Comparison of ENCODE assay signal across 28 mouse cellular contexts in genomic region chr10:77508744-77509143, GRCm38 (mm10). TPM values are rescaled to one million over a fixed set of nuclear protein-coding genes. Genes with fewer than 3 reads are reported as not detected.
A peak's percentile ranks its signal among the peaks of the same experiment; 100 is the strongest.
DNase-seq lines count a peak whose midpoint lies in the region; ATAC-seq lines count a peak whose summit lies in the region.
"Had no signal": no experiment of that assay in that cellular context is flagged by ENCODE, and none has a peak within 500 bp of the region (broad histone marks: within the 10 kb centered on the region; RNA-seq: fewer than 3 reads in every experiment).

No protein-coding gene starts in this region.

- no peaks in the 10 kb centered on the region for H3K27me3 ChIP-seq in heart, embryonic 11.5 days (ENCODE audit: control insufficient read depth, insufficient read depth, low read length)
- H3K27me3 ChIP-seq in lung, embryonic 15.5 days, result no peaks in the 10 kb centered on the region
- no peaks in the 10 kb centered on the region for H3K27me3 ChIP-seq in intestine, embryonic 16.5 days (replicated peaks; ENCODE audit: control insufficient read depth, insufficient read depth, low read length)
- H3K27me3 ChIP-seq in stomach, embryonic 15.5 days (replicated peaks), result no peaks in the 10 kb centered on the region
- H3K27me3 ChIP-seq: CH12.LX; embryonic facial prominence, embryonic 13.5 days; forebrain, embryonic 13.5 days; liver, embryonic 15.5 days; neural tube, embryonic 15.5 days; Patski had no signal

- no peak for DNase-seq in heart, postnatal 25 days (ENCODE audit: low spot score)
- no peak for DNase-seq in lung, postnatal 10 days
- DNase-seq in frontal cortex, postnatal 25 days (ENCODE audit: low spot score in 2 of 2), result no peak
- DNase-seq: adrenal gland, postnatal 36 days; B cell, adult 2 months; cerebellum, postnatal 10 days; embryo, embryonic 11 days; gastrocnemius, postnatal 14 days; heart, adult 18-20 months; heart, postnatal 36 days; right cerebral cortex, adult 18-20 months; thymus, postnatal 14 days had no signal

- H3K36me3 ChIP-seq in heart, embryonic 11.5 days (ENCODE audit: control insufficient read depth, insufficient read depth, low read length), result peaks cover 10% of the 10 kb centered on the region
- H3K36me3 ChIP-seq in lung, embryonic 15.5 days, result peaks cover 45% of the 10 kb centered on the region; the same call in 1 of the 2 replicates
- H3K36me3 ChIP-seq in intestine, embryonic 16.5 days (ENCODE audit: control insufficient read depth, insufficient read depth, low read length), result peaks cover 6% of the 10 kb centered on the region
- peaks cover 22% of the 10 kb centered on the region for H3K36me3 ChIP-seq in stomach, embryonic 15.5 days

- H3K4me2 ChIP-seq in heart, embryonic 11.5 days, result no peak overlapping the region
- no peak overlapping the region for H3K4me2 ChIP-seq in lung, embryonic 15.5 days
- no peak overlapping the region for H3K4me2 ChIP-seq in intestine, embryonic 16.5 days (ENCODE audit: low read depth, low read length)
- H3K4me2 ChIP-seq in stomach, embryonic 15.5 days, result no peak overlapping the region
- H3K4me2 ChIP-seq: embryonic facial prominence, embryonic 13.5 days; forebrain, embryonic 13.5 days; hindbrain, embryonic 14.5 days; liver, embryonic 15.5 days; neural tube, embryonic 15.5 days had no signal

- H3K4me3 ChIP-seq in heart, embryonic 11.5 days (ENCODE audit: low read depth, low read length), result no peak overlapping the region
- no peak overlapping the region for H3K4me3 ChIP-seq in lung, embryonic 15.5 days
- H3K4me3 ChIP-seq in intestine, embryonic 16.5 days (ENCODE audit: low read length), result no peak overlapping the region
- H3K4me3 ChIP-seq in stomach, embryonic 15.5 days (replicated peaks), result no peak overlapping the region
- H3K4me3 ChIP-seq: embryonic facial prominence, embryonic 13.5 days; forebrain, embryonic 13.5 days; left cerebral cortex, adult 2 months; liver, embryonic 15.5 days; midbrain, embryonic 10.5 days; myocyte; neural tube, embryonic 15.5 days had no signal

- 0 out of 2 replicates have a peak overlapping the region, but pooled peaks have one; percentile 5 for H3K9ac ChIP-seq in heart, embryonic 11.5 days (ENCODE audit: low read depth, low read length)
- H3K9ac ChIP-seq in lung, embryonic 15.5 days, result no peak overlapping the region
- H3K9ac ChIP-seq in intestine, embryonic 16.5 days (ENCODE audit: low read depth, low read length), result 0 out of 2 replicates have a peak overlapping the region, but pooled peaks have one; percentile 36
- H3K9ac ChIP-seq in stomach, embryonic 15.5 days, result no peak overlapping the region
- H3K9ac ChIP-seq: forebrain, embryonic 13.5 days; liver, embryonic 15.5 days; neural tube, embryonic 15.5 days had no signal

- no peak overlapping the region for H3K27ac ChIP-seq in heart, embryonic 11.5 days (ENCODE audit: low read depth, low read length)
- peak overlapping the region; percentile 54 for H3K27ac ChIP-seq in lung, embryonic 15.5 days
- no peak overlapping the region for H3K27ac ChIP-seq in intestine, embryonic 16.5 days (ENCODE audit: low read length)
- peak overlapping the region; percentile 37; the same call in 1 of the 2 replicates for H3K27ac ChIP-seq in stomach, embryonic 15.5 days
- H3K27ac ChIP-seq: embryonic facial prominence, embryonic 13.5 days; forebrain, embryonic 13.5 days; hindbrain, embryonic 14.5 days; left cerebral cortex, adult 2 months; liver, embryonic 15.5 days; macrophage; midbrain, embryonic 10.5 days; neural tube, embryonic 15.5 days had no signal

- peaks cover 5% of the 10 kb centered on the region; the same call in 1 of the 2 replicates for H3K4me1 ChIP-seq in heart, embryonic 11.5 days (ENCODE audit: control insufficient read depth, insufficient read depth, low read length)
- peaks cover 30% of the 10 kb centered on the region for H3K4me1 ChIP-seq in lung, embryonic 15.5 days
- peaks cover 21% of the 10 kb centered on the region for H3K4me1 ChIP-seq in intestine, embryonic 16.5 days (ENCODE audit: control insufficient read depth, insufficient read depth, low read length)
- H3K4me1 ChIP-seq in stomach, embryonic 15.5 days, result peaks cover 16% of the 10 kb centered on the region

- ATAC-seq in heart, embryonic 11.5 days (replicated peaks; ENCODE audit: insufficient number of reproducible peaks, low FRiP score, low TSS enrichment), result no peak
- ATAC-seq in lung, embryonic 15.5 days (ENCODE audit: borderline replicate concordance, extremely low read depth, low FRiP score, low TSS enrichment), result no peak
- no peak for ATAC-seq in intestine, embryonic 16.5 days
- no peak for ATAC-seq in stomach, embryonic 15.5 days (ENCODE audit: insufficient read depth, low FRiP score, low read depth)
- ATAC-seq: Patski had no signal

- no peaks in the 10 kb centered on the region for H3K9me3 ChIP-seq in heart, embryonic 11.5 days (replicated peaks; ENCODE audit: control insufficient read depth, low read length)
- H3K9me3 ChIP-seq in lung, embryonic 15.5 days, result no peaks in the 10 kb centered on the region
- H3K9me3 ChIP-seq in intestine, embryonic 16.5 days (ENCODE audit: control insufficient read depth, low read length), result no peaks in the 10 kb centered on the region
- H3K9me3 ChIP-seq in stomach, embryonic 15.5 days, result no peaks in the 10 kb centered on the region
- H3K9me3 ChIP-seq: embryonic facial prominence, embryonic 13.5 days; forebrain, embryonic 13.5 days; G1E; liver, embryonic 15.5 days; midbrain, embryonic 10.5 days; neural tube, embryonic 15.5 days had no signal

- 93% methylated on average over 3 of the region's 3 CpGs for WGBS in heart, embryonic 11.5 days (ENCODE audit: insufficient replicate concordance)
- WGBS in lung, embryonic 15.5 days, result 94% methylated on average over 3 of the region's 3 CpGs
- WGBS in intestine, embryonic 16.5 days, result 95% methylated on average over 3 of the region's 3 CpGs
- WGBS in stomach, embryonic 15.5 days, result 92% methylated on average over 3 of the region's 3 CpGs

- intact Hi-C loops in heart, postnatal 25 days (cut with DNase I), result loop anchor here (1.0 to 5.0 kb wide), 5 partner anchors 71 to 225 kb away; partner anchors contain the start of gene Adarb1

RNA-seq across cellular contexts. Expression of gene Fam207a, which starts 6.8 kb away (rescaled TPM):
- polyA plus RNA-seq in heart, embryonic 11.5 days (2014; fragmentation: Nextera tagmentation; extraction: Ambion mirVana), result 26.2 and 28.1 TPM in 2 replicates
- total RNA-seq in heart, postnatal 25 days (2021), result 1 to 10 TPM; 8.6 to 9.9 TPM
- 35.1 and 38.0 TPM in 2 replicates for polyA plus RNA-seq in lung, embryonic 15.5 days (2015; fragmentation: Nextera tagmentation; extraction: Ambion mirVana)
- 39.0 and 43.8 TPM in 2 replicates for polyA plus RNA-seq in intestine, embryonic 16.5 days (2015; fragmentation: Nextera tagmentation; extraction: Ambion mirVana)
- polyA plus RNA-seq in stomach, embryonic 15.5 days (2015; fragmentation: Nextera tagmentation; extraction: Ambion mirVana), result 36.1 and 40.0 TPM in 2 replicates

RNA-seq across cellular contexts. Expression of gene Itgb2, which starts 21.3 kb away (rescaled TPM):
- 2.3 and 2.4 TPM in 2 replicates for polyA plus RNA-seq in heart, embryonic 11.5 days (2014; fragmentation: Nextera tagmentation; extraction: Ambion mirVana)
- 1 to 10 TPM; 6.1 to 6.4 TPM for total RNA-seq in heart, postnatal 25 days (2021)
- 3.7 and 5.3 TPM in 2 replicates for polyA plus RNA-seq in lung, embryonic 15.5 days (2015; fragmentation: Nextera tagmentation; extraction: Ambion mirVana)
- 3.8 and 3.9 TPM in 2 replicates for polyA plus RNA-seq in intestine, embryonic 16.5 days (2015; fragmentation: Nextera tagmentation; extraction: Ambion mirVana)
- 6.0 and 6.9 TPM in 2 replicates for polyA plus RNA-seq in stomach, embryonic 15.5 days (2015; fragmentation: Nextera tagmentation; extraction: Ambion mirVana)

Comparison
In these comparisons a context has a peak if more than half of its experiments do, and no peak if none do; other contexts are left out.
1. H3K27ac ChIP-seq: peak in lung, embryonic 15.5 days (single experiment) and stomach, embryonic 15.5 days (single experiment); none in heart, embryonic 11.5 days (single experiment) and intestine, embryonic 16.5 days (single experiment).
2. H3K9ac ChIP-seq: peak in heart, embryonic 11.5 days (single experiment) and intestine, embryonic 16.5 days (single experiment); none in lung, embryonic 15.5 days (single experiment) and stomach, embryonic 15.5 days (single experiment).